Mouse (Mus musculus): ENCODE data around the gene Heatr6.

Gene Heatr6

DNA sequence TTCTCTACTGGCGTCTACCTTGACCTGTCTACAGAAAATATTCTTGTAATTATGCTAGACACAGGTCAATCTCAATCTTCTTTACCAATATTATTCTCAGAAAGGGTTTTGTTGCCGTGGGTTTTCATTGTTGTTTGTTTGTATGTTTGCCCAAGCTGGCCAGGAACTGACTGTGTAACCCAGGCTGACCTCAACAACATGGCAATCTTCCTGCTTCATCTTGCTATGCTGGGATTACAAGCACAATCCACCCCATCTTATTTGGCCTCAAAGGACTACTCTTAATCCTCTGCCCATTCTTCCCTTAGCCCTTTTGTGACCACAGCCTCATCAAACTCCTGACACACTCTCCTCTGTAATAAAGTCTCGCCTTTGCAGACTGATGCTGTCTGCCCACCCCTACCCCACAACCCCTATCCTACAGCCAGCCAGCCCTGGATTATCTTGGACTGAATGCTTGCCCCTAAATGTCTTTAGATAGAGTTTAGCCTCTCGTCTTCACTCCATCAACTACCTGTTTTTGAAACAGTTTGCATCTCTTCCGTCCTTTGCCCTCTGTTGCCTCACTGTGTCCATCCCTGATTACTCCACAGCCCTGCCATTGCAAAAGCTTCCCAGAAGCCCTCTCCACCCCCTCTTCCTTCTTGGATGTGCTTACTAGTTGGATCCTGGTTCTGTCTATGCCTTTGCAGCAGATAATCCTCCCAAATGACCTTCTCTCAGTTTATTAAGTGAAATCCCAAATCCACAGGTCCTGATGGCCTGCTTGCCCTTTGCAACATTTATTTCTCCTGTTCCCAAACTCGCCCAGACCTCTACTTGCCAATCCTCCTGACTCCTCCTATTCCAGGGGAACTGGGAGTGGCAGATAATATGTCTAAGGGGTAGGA lies 5.9 kb upstream of the Heatr6 start:
- no peak for DNase-seq (ENCODE audit: low spot score)

DNA sequence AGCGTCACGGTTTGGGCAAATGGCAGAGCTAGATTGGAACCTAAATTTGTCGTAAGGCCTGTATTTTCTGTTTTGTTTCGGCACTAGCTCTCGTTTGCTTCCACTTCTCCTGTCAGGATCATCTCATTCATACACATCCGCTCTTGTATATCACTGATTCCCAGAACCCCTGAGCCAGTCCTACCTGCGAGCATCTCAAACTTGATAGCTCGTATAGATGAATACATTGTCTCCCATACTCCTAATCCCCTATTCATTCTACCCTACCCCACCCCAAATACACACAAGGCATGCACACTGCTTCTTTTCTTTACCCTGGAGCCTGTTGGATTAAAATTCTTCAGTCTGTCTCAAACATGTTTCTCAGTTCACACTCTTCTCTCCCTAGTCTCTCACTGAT lies 731 bp downstream of the Heatr6 start:
- DNase-seq (ENCODE audit: low spot score): no peak

DNA sequence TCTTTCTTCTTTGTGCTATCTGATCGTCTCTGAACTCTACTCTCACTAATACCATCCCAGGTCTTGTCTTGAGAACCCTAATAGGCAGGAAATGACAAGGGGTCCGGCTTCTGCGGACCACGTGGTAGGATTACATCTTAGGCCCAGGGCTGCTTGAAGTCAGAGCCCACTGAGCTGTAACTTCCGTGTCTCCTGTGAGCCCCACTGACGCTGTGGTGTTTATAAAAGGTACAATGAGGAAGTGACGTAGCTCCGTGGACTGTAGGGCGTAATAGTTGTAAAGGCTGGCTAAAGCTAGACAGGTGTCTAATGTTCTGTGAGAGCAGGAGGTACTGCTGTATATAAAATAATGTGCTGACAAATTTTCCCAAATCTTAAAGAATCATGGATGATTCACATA lies 13.8 kb downstream of the Heatr6 start:
- no peak for DNase-seq (ENCODE audit: low spot score)

DNA sequence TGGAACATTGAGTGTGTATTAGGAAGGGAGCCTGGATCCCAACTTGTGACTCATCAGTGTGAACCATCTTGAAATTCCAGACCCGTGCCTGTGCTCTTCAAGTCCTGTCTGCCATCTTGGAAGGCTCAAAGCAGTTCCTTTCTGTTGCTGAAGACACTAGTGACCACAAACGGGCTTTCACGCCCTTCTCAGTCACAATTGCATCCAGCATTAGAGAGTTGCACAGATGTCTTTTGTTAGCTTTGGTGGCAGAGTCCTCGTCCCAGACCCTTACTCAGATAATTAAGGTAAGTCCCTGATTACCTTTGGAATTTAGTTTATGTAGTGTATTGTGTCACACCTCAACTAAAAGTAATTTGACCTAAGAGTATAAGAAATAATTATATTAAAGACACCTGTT lies 15.5 kb downstream of the Heatr6 start:
- DNase-seq (ENCODE audit: low spot score): no peak

DNA sequence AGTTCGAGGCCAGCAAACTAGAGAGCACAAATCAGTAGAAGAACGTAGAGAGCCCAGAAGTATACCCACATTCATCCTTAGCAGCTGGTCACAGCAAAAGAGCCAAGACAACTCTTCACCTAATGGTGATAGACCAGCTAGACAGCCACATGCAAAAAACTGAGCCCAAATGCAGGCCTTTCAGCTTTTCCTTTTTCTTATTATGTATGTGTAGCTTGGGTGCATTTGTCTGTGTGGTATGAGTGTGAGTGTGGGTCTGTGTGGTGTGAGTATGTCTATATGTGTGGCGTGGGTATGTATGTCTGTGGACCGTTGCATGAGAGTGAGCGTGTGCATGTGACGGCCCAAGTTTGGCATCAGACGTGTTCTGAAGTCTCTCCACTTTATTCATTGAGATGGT lies 17.5 kb downstream of the Heatr6 start:
- DNase-seq (ENCODE audit: low spot score): no peak

DNA sequence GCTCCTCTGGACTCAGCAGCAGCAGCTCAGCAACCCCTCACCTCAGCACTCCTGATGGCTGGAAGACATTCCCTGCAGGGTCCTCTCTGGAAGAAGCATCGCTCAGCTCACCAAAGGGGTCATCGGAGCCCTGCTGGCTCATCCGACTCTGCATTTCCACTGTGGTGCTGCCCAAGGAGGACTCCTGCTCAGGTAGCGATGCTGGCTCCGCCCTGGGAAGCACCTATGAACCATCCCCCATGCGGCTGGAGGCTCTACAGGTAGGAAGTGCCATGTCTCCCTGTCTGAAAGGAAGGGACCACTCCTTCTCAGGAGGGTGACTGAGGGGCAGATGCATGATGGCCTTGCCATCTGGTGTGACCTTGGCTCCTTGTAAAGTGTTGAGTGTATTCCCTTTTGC lies 18.8 kb downstream of the Heatr6 start:
- no peak for DNase-seq (ENCODE audit: low spot score)

DNA sequence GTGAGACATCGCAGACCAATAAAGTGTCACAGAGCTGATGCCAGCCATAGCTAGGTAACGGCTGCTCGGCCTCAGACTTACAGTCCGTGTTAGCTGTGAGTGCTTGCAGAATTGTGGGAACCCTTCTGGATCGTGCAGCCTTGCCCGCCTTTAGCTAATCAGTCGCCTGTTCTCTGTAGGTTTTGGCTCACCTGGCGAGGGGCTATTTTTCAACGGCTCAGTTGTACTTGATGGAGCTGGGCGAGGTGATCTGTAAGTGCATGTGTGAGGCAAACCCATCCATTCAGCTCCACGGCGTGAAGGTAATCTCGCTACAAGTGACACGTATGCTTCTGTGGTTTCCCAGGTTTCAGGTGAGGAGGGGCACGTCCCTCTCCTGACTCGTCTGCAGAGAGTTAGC lies 20.2 kb downstream of the Heatr6 start:
- no peak for DNase-seq (ENCODE audit: low spot score)

DNA sequence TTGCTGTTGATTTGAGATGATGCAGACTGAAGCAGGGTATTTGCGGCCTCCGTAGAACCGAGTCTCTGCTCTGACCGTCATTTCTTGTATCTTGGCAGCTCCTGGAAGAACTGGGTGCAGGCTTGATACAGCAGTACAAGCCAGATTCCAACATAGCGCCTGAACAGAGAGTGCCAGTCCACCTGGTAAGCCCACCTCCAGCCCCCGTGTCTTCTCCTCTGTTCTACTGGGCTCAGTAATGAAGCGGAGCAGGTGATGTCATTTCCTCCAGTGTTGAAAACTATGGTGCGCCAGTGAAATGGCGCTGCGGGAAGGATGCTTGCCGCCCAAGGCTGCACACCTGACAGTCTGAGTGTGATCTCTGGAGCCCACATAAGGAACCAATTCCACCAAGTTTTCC lies 20.8 kb downstream of the Heatr6 start:
- no peak for DNase-seq (ENCODE audit: low spot score)

DNA sequence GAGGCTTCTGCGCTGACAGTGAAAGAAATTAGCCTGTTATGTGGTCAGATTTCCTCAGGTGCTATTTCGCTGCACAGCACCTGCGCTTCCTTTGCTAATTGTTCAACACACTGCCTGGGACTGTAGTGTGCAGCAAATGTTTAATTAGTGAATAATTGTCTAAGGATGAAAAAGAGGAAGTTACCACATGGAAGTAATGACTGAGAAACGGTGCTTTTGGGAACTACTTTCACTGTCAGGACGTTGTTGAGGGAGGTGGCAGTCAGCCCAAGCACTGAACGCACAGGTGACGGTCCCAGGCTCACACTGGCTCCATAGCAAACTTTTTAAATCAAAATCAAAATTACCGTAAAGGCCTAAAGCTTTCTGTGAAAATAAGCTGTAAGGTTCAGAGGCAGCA lies 23.3 kb downstream of the Heatr6 start:
- no peak for DNase-seq (ENCODE audit: low spot score)

DNA sequence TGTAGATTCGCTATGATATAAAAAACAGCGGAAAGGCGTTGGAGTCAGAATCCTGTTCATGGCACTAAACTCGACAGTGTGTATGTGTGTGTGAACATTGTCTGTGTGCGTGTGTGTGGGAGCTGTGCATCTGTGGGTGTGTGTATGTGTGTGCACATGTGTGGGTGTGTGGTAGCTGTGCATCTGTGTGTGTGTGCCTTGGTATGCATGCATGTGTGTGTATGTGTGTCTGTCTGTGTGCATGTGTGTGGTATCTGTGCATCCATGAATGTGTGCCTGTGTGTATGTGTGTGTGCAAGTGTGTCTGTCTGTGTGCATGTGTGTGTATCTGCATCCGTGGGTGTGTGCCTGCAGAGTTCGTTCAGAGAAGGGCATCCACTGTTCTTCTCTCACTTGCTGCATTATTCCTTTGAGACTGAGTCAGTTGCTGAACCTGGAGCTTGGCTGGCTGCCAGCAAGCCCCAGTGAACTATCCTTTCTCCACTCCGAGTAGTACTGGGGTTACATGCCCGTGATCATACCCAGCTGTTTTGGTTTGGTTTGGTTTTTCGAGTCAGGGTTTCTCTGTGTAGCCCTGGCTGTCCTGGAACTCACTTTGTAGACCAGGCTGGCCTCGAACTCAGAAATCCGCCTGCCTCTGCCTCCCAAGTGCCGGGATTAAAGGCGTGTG lies 30.6 kb downstream of the Heatr6 start:
- no peak for DNase-seq (ENCODE audit: low spot score)

DNA sequence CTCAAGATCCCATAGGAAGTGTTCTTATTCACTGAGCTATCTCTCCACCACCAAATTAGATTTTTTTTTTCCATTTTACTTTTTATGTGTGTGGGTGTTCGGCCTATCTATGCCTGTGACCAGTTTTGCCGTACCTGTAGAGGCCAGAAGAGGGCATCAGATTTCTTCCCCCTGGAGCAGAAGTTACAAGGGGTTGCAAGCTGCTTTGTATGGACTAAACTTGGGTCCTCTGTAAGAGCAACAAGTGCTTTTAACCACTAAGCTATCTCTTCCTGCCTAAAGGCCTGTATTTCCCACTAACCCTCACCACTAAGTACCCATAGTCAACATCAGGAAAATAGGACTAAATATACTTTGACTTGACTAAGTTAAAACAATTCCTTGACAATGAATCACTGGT lies 31.2 kb downstream of the Heatr6 start:
- DNase-seq (ENCODE audit: low spot score): no peak

DNA sequence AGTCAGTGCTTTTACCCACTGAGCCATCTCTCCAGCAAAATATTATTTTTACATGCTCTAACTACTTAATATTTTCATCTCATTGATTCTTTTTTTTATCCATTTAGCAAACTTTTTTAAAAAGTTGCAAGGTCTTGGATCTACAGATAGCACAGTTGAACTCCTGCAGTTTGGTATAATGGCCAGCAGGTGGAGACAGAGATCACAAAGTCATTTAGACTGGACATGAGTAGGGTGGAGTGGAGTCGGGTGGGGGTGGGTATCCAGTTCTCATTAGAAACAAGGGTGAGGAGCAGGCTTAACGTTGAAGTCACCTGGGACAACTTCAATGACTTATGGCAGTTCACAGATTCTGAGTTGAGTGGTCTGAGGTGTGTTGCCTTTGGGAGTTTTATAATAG lies 31.9 kb downstream of the Heatr6 start:
- DNase-seq (ENCODE audit: low spot score): no peak

DNA sequence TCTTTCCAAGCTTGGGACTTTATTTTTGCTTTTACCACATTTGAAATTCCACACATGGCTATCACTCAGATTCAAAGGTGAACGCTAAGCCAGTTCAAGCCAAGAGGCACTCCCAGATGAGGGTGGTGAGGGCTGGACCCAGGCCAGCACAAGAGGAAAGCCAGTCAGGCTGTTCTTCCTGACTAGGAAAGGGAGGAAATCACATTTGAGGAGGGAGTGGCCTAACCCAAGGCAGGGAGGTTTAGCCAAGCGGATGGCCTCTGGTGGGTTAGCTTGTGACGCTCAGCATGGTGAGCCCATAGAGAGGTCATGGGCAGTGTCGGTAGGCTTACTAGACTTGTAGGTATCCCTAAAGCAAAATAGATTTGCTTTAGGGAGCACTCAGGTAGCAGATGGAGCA lies 33.3 kb downstream of the Heatr6 start:
- no peak for DNase-seq (ENCODE audit: low spot score)

DNA sequence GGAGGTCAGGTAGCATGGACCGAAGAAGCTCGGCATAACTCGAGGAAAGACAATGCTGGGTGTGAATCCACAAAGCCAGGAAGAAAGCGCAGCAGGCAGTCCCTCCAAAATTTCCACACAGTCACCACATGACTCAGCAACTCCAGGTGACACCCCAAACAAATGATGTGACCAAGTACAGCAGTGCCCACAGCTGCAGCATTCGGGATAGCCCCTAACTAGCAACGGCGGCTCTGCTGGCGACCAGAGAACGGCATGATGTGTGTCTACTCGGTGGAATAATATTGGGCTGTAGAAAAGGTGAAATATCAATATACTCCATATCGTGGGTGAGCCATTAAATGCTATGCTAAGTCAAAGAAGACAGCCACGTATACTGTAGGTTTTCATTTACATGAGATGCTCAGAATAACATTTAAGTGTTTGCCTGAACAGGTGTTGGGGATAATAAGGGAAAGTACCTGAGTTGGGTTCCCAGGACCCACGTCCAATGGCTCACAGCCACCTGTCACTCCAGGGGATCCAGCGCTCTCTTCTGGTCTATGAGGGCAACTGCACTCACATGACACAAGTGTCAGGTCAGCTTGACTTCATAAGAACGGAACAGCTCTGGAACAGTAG lies 34.0 kb downstream of the Heatr6 start:
- DNase-seq (ENCODE audit: low spot score): no peak

DNA sequence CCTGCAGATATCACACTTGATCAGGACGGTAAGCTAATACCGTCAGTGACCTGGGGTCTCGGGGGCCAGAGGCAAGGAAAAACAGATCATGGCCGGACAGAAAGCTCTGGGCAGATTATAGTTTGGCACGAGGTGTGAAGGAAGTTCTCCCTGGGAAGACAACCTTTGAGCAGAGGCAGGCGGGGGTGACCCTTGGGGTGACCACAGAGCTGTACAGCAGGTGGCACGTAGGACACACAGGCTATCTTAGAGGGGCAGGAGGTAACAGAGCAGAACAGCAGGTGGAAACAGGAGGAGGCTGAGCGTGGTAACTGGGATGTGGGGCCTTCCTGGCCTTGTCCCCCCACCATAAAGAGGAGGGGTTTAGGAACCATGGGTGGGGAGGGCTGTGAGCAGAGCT lies 34.8 kb downstream of the Heatr6 start:
- no peak for DNase-seq (ENCODE audit: low spot score)

DNA sequence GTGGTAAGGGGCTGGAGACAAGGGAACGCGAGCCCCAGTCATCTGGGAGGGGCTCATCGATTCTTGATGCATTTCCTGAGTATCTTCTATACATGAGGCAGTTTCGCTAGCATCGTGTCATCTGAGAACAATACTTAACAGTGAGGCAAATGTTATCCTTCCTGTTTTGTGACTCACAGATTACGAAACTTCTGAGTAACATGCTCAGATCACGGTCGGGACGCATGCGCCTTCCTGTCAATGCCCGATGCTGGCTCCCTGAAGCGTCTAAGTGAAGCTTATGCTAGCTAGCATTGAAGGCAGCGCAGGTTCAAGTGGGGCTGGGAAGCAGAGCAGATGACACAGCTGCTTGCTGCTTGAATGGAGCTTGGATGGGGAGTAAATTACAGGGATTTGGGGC lies 35.8 kb downstream of the Heatr6 start:
- no peak for DNase-seq (ENCODE audit: low spot score)

DNA sequence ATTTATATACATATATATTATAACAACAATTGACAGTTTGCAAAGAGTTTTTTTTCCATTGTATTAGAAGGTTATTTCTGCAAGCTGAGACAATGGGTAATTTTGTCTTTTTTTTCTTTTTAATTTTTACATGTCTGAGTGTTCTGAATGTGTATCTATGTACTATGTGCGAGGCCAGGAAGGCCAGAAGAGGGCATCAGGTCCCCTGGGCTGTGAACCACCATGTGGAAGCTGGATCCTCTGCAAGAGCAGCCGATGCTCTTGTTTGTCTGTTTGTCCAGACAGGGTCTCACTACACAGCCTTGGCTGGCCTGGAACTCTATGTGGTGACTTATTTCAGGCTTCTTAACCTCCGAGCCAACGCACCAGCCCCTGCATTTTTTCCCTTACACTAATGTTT lies 37.6 kb downstream of the Heatr6 start:
- no peak for DNase-seq (ENCODE audit: low spot score)

DNA sequence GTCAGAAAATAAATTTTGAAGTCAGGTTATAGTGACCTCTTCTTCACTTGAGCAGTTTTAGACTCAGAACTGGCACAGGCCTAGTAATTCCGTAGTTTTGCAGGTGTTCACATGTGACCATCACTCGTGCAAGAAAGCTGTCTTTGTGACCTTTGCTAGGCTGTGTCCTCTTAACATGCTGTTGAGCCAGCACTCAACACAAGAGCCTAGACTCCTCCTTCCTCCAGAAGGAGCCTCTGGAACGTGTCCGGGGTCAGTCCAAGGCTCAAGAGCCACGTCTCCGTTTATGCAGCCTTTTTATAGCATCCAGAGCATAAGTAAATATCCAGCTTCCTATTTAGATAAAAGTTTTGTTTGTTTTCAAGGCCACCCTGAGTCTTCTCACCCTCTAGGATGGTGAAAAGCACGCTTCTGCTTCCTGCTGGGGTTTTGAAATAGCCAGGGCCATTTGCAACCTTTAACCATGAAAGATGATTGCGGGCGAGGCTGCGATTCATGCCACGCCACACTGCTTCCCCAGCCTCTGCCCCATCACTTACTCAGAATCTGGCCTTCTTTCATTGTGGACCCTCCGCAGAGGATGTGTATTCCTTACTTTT lies 38.9 kb downstream of the Heatr6 start:
- DNase-seq (ENCODE audit: low spot score): no peak

DNA sequence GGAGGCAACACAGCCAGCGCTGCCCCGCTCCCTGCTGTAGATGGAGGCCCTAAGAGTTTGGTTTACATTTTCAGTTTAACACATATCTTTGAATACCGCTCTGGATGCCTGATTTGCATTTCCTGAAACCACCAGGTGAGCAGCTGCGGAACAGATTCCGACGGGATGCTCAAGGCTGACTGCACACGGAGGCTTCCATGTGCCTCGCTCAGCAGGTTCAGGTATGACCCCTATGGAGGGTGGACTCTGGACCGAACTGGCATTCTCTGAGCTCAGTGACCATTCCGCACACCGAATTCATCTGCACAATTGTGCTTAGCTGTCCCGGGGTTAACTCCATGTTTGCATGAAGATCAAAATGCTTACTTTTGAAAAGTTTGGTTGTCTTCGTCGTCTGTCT lies 39.8 kb downstream of the Heatr6 start:
- DNase-seq (ENCODE audit: low spot score): no peak

DNA sequence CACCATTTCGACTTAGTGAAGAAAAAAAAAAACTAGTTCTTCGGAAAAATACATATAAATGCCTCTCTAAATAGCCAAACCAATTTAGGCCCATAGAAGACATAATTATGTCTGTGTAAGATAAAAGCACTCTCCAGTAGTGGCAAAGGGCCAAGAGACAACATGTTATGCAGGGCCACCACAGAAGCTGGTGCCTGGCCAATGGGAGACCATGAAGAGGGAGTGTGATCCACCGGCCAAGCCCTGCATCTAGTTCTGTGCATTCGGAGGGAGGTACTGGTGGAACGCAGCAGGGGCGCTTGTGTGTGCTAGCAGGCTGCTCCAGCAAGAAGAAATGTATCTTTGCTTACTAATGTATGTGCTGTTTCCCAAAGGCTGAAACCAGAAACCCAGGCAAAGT lies 42.6 kb downstream of the Heatr6 start:
- DNase-seq (ENCODE audit: low spot score): no peak

DNA sequence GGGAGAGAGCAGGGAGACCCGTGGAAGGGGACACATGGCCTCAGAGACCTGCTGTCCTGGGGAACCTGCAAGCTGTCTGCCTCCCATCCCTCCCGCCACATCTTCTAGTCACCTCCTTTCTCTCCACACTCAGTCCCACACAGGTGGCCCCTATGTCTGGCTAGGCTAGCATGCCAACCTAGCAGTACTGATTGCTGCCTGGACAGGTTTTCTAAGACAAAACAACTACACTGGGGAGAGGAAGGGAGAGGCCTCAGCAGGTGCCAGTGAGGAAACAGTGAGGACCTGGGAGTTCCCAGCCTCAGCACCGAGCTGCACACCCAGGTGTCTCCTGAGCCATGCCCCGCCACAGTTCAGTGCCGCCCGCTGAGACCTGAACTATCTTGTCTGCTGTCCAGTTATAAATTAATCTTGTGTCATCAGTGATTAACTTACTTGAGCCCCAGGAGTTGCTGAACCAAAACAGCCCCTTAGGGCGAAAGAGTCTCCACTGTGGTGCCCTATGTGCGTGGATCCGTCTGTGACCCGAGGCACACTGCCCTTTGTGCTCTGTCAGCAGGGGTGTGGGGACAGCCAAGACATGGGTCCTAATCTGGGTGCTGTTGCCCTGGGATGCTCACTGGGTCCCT lies 43.6 kb downstream of the Heatr6 start:
- no peak for DNase-seq (ENCODE audit: low spot score)

DNA sequence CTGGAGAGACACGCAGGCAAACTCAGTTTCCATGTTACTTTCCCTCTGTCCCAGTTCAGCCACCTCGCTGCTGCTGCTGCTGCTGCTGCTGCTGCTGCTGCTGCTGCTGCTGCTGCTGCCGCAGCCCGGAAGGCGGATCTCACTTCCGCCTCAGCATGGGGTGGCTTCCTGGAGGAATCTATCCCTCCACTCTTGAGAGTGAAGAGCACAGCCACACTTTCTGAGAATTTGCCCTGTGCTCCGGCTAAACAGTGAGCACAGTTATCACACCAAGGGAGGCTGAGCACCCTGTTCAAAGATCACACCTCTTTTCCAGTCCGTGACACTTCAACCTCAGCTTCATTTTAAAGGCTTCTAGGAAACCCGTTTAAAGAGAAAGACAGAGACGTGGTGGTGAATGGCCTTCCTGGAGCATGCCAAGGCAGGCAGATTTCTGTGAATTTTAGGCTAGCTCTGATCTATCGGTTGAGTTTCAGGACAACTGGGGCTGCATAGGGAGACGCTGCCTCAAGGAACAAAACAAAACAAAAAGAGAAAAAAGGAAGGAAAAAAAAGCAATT lies 46.5 kb downstream of the Heatr6 start:
- DNase-seq (ENCODE audit: low spot score): no peak
